Mouse (Mus musculus): ENCODE data around the gene Sulf2.

DNA sequence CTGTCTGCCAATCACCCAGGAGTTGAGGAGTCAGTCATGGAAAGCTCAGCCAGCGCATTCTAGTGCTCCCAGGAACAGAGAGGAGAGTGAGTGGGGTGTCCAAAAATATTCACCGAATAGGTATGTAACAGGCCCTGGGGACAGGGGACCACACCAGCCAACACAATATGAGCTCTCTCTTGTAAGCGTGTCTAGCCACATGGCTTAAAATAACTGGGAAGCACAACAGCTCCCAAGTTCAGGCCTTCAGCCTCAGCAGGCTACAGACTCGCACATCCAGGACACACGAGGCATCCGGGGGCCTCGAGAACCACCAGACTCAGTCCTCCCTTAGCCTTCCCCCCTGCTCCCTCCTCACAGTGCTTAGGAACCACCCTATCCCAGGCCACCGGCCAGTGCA lies 6.0 kb downstream of the Sulf2 start:
- TF ChIP-seq UBTF (IDR thresholded peaks at IDR 0.05; ENCODE audit: low read depth, low read length) = no peak
- no peak for TF ChIP-seq CTCF (conservative IDR thresholded peaks at IDR 0.05 in 1 of 2, IDR thresholded peaks at IDR 0.05 in 1 of 2; ENCODE audit: low read depth in 2 of 2, low read length in 2 of 2)
- no peak for TF ChIP-seq ZC3H11A (IDR thresholded peaks at IDR 0.05; ENCODE audit: low read depth, low read length)
- no peak for TF ChIP-seq USF1 (IDR thresholded peaks at IDR 0.05; ENCODE audit: low read depth, low read length)
- TF ChIP-seq POLR2A (IDR thresholded peaks at IDR 0.05; ENCODE audit: low read depth, low read length) = no peak
- TF ChIP-seq CHD2 (IDR thresholded peaks at IDR 0.05; ENCODE audit: low read length) = no peak
- TF ChIP-seq ZNF384 (IDR thresholded peaks at IDR 0.05; ENCODE audit: low read depth, low read length) = no peak
- TF ChIP-seq TCF12 (IDR thresholded peaks at IDR 0.05; ENCODE audit: low read depth, low read length) = no peak
- TF ChIP-seq MAX (IDR thresholded peaks at IDR 0.05; ENCODE audit: low read length) = no peak
- TF ChIP-seq NELFE (IDR thresholded peaks at IDR 0.05; ENCODE audit: low read depth, low read length) = no peak
- TF ChIP-seq EP300 (IDR thresholded peaks at IDR 0.05; ENCODE audit: low read length) = no peak
